Mouse (Mus musculus) neural tube, embryonic 10.5 days (tissue): Measurements from ENCODE around the gene Per3.
A peak's percentile ranks its signal among the peaks of the same experiment; 100 is the strongest.

Experiments
- DNase-seq: peaks from one replicate; pipeline ENCODE4 v3.0.0-alpha.2; 2017; ENCODE audit warnings: low spot score; ENCODE audit errors: extremely low spot score

The Per3 gene

GRCm38 (mm10) chr4:151044037-151044943, at the start of gene Per3:
Gene Per3 (minus strand): TSS chr4:151044665.
- peak; percentile 97 for DNase-seq

GRCm38 (mm10) chr4:151089270-151089669, 44.8 kb upstream of the Per3 start, which contains the start of gene Gm13090:
Gene Gm13090 (plus strand): TSS chr4:151089570.
- DNase-seq = no peak

DNA sequence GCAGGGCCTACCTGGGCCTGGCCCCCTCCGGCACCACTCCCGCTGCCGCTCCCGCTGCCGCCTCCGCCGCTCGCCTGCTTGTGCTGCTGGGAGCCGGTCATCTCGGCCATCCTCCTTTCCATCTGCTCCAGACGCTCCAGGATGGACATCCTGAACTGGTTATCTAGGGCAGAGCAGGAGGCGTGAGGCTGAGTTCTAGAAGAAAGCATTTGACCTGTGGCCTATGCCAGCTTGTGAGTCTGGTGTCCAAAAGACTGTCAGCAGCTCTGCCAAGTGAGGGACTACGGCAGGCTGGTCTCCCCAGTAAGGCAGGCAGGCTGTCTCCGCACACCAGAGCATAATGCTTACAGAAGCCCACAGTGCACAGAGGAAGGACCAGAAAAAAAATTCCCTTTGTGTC, 44.4 kb upstream of the Per3 start:
- DNase-seq = no peak

DNA sequence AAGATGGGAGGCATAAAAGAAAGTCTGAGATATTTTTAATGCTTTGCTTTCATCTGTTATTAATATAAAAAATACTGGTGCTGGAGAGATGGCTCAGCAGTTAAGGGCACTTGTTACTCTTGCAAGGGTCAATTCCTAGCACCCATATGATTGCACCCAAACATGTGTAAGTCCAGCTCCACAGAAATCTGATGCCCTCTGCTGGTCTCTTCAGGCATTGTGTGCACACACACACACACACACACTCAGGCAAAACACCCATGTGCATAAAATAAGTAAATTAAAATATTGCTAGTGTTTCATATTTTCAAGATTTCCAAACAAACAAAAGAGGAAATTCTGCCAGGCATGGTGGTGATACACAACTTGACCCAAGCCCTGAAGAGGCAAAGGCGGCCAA, 42.9 kb upstream of the Per3 start:
- no peak for DNase-seq

- no peak for DNase-seq
Observed at GRCm38 (mm10) chr4:151083027-151083426, 38.6 kb upstream of the Per3 start.

DNA sequence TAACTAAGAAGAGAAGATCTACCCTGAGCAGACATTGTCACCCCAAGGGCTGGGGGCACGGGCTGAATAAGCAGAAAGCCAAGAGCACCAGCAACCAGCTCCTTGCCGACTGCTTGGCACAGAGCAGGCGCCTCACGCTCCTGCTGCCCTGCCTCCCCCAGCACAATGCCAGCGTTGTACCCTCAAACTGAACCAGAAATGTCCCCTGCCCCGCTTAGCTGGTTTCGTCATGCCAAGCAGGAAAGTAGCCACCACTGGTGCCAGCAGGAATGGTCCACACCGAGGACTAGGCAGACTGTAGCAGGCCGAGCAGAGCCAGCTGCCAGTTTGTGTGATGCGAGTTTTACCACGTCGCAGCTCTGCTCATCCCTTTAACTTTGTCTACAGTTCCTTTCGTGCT, 37.5 kb upstream of the Per3 start:
- no peak for DNase-seq

- DNase-seq = no peak
Observed at GRCm38 (mm10) chr4:151081355-151081754, 36.9 kb upstream of the Per3 start.

DNA sequence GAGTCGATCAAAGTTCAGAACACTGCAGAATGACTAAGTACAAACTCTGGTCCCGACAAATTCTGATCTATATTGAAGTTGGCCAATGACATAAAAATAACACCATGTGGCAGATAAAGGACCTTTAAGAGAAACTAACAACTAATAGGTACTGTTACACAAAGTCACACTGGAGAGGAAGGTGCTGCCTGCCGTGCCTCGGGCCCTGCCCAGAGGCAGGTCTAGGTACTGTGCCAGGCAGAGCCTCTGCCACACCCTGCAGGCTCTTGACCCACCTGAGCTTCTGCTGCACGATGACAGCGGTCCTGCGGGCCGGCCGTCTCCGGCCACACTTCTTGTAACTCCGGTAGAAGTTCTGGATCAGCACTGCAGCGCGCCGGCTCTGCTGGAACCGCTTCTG, 30.4 kb upstream of the Per3 start:
- no peak for DNase-seq

GRCm38 (mm10) chr4:151073108-151073744, 28.8 kb upstream of the Per3 start:
- DNase-seq = peak; percentile 69

- DNase-seq = no peak
Observed at GRCm38 (mm10) chr4:151070962-151071361, 26.5 kb upstream of the Per3 start.

- no peak for DNase-seq
Observed at GRCm38 (mm10) chr4:151068751-151069150, 24.3 kb upstream of the Per3 start.

- no peak for DNase-seq
Observed at GRCm38 (mm10) chr4:151059566-151059965, 15.1 kb upstream of the Per3 start.

- no peak for DNase-seq
Observed at GRCm38 (mm10) chr4:151058634-151059033, 14.2 kb upstream of the Per3 start.

GRCm38 (mm10) chr4:151057347-151058321, 13.2 kb upstream of the Per3 start, which contains the start of gene Vamp3:
Gene Vamp3 (minus strand): TSS chr4:151057963.
- peak; percentile 99 for DNase-seq

DNA sequence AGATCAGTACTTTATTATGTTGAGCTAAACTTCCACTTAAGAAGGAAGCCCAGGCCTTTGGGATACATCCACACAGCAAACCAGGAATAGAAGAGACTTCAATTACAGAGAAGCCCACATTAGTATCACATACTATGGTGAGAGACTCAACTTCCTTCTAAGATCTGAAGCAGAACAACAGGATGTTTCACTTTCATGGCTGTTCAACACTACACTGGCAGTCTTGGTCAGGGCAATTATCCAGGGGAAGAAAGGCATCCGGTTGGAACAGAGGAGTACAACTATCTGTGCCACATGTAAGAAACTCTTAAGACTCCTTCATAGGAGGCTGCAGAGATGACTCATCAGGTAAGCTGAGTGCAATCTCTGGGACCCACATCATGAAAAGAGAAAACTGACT, 6.7 kb upstream of the Per3 start:
- DNase-seq = no peak

DNA sequence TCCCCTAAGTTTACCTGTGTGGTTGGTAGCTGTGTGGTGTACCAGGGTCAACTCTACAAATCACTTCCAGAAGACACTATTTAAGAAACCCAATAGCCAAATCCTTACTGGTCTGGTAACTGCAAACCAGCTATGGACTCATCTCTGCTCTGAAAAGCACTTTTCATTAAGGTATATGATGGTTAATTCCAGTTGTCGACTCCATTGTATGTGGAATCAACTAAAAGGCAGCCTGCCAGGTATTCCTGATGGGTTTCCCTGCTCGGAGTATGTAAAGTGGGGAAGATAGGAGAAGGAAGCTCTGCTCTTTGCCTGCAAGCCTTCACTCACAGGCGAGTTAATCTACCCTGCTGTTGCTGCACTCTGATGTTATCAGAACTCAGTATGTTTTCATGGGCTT, 2.1 kb upstream of the Per3 start:
- no peak for DNase-seq

- DNase-seq = no peak
Observed at GRCm38 (mm10) chr4:151044944-151045570, 592 bp upstream of the Per3 start.

DNA sequence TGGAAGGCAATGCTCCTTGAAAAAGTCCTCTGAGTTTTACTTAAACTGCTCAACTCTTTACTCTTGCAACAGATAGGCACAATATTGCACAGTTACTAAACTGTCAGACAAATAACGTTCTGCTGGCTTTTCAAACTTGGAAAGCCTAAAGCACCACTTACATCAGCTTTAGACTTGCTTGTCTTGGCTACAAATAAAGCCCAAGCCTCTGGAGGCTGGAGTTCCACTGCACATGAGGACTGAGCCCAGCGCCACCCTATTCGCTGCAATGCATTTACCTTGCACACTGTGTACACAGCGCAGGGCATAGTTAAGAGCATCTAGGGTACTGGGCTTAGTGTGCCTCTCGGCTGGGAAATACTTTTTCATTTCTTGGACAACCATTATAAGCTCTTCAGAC, 1.2 kb downstream of the Per3 start:
- DNase-seq = no peak

- no peak for DNase-seq
Observed at GRCm38 (mm10) chr4:151041506-151041905, 3.0 kb downstream of the Per3 start.

DNA sequence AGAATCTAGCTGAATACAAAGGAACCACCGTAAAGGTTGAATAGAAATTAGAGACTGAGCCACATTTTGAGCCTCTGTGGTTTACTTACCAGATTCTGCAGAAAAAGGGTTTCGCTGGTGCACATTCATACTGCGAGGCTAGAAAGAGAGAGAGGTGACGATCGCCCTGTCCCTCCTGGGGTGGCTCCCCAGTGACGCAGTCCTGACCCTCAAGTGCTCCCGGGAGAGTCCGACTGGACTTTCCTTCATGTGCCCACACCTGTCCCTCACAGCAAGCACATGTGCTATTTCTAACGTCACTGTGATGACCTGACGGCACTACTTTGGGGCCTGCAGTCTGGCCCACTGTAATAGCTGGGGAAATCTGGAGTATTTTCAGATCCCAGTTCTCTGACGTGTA, 6.7 kb downstream of the Per3 start:
- DNase-seq = no peak

- no peak for DNase-seq
Observed at GRCm38 (mm10) chr4:151036521-151036920, 7.9 kb downstream of the Per3 start.
